Mouse (Mus musculus): Measurements from ENCODE around the gene Zbtb2. TPM values are rescaled to one million over a fixed set of nuclear protein-coding genes. Genes with fewer than 3 reads are reported as not detected.
A peak's percentile ranks its signal among the peaks of the same experiment; 100 is the strongest.

Gene Zbtb2
- total and polyA plus RNA-seq, 2 experiments from 2014 or later: 15.2 to 24.2 TPM

- ATAC-seq (no peak), DNase-seq (no peak)
- no peak for TF ChIP-seq CTCF (IDR thresholded peaks at IDR 0.05; ENCODE audit: low read depth)
- Histone ChIP-seq H3K4me3 (ENCODE audit: low read depth, low read length) (no peak overlapping the region), H3K4me2 (ENCODE audit: low read depth) (peak overlapping the region; percentile 68; the same call in 1 of the 2 replicates), H3K4me1 (ENCODE audit: insufficient read depth) (peaks cover 4% of the 10 kb centered on the region; the same call in 1 of the 2 replicates), H3K27me3 (ENCODE audit: insufficient read depth, low read length) (no peaks in the 10 kb centered on the region), H3K27ac (ENCODE audit: low read depth, low read length) (no peak overlapping the region), H3K9me3 (ENCODE audit: low read length) (no peaks in the 10 kb centered on the region), H3K36me3 (ENCODE audit: insufficient read depth) (peaks cover 11% of the 10 kb centered on the region; the same call in 1 of the 2 replicates), H3K9ac (0 out of 2 replicates have a peak overlapping the region, but pooled peaks have one; percentile 72)
- WGBS: 90% methylated on average over 3 of the region's 3 CpGs
Measured at GRCm38 (mm10) chr10:4430826-4431225, 42.9 kb upstream of the Zbtb2 start.

DNA sequence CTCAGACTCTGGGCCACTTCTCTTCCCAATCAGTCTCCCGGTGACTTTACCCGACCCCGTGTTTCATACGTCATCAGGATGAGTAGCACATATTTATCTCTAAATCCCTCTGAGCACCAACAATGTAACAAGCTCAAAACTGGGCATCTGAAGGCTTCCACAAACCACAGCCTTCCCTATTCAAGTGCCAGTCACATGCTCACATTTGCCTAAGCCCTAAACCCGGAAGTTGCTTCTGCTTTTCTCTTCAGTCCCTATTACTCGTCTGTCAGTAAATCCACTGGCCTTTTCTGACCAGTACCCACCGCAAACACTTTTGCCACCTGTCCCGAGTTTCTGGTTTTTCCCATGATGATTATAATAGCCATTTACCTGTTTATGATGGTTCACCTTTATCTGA lies 42.5 kb upstream of the Zbtb2 start:
- WGBS: 88% methylated on average over 8 of the region's 8 CpGs
- no peak for DNase-seq
- peaks cover 11% of the 10 kb centered on the region; the same call in 1 of the 2 replicates for H3K36me3 ChIP-seq (ENCODE audit: insufficient read depth)
- H3K27me3 ChIP-seq (ENCODE audit: insufficient read depth, low read length): no peaks in the 10 kb centered on the region
- no peak for TF ChIP-seq CTCF (IDR thresholded peaks at IDR 0.05; ENCODE audit: low read depth)
- no peaks in the 10 kb centered on the region for H3K9me3 ChIP-seq (ENCODE audit: low read length)
- ATAC-seq: no peak
- no peak overlapping the region for H3K4me3 ChIP-seq (ENCODE audit: low read depth, low read length)
- peaks cover 4% of the 10 kb centered on the region; the same call in 1 of the 2 replicates for H3K4me1 ChIP-seq (ENCODE audit: insufficient read depth)
- H3K27ac ChIP-seq (ENCODE audit: low read depth, low read length): no peak overlapping the region
- no peak overlapping the region for H3K4me2 ChIP-seq (ENCODE audit: low read depth)
- H3K9ac ChIP-seq: no peak overlapping the region

DNA sequence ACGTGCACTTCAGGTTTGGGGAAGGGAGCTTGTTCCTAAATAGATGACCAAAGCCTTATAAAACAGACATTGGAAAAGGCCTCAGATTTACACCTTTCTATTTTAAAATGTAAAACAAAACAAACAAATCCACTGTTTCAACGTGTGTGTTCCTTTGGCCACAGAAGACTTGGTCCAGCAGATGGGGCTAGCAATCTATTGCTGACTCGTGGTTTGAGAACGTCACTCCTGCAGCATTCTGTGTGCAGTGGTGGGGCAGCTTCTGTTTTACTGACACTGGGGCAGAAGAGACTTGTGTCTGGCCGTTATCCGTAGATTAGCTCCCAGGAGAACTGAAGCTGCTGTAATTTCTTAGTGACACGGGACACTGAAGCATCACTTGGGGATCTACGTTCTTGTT lies 37.3 kb upstream of the Zbtb2 start:
- Histone ChIP-seq H3K4me2 (ENCODE audit: low read depth) (no peak overlapping the region), H3K9ac (no peak overlapping the region), H3K27ac (ENCODE audit: low read depth, low read length) (no peak overlapping the region), H3K36me3 (ENCODE audit: insufficient read depth) (peaks cover 40% of the 10 kb centered on the region), H3K9me3 (ENCODE audit: low read length) (no peaks in the 10 kb centered on the region), H3K4me3 (ENCODE audit: low read depth, low read length) (no peak overlapping the region), H3K4me1 (ENCODE audit: insufficient read depth) (no peaks in the 10 kb centered on the region), H3K27me3 (ENCODE audit: insufficient read depth, low read length) (no peaks in the 10 kb centered on the region)
- peak; percentile 48; the same call in 1 of the 2 replicates for TF ChIP-seq CTCF (IDR thresholded peaks at IDR 0.05; ENCODE audit: low read depth)
- no peak for ATAC-seq
- peak; percentile 32 for DNase-seq
- 85% methylated on average over 8 of the region's 8 CpGs for WGBS

DNA sequence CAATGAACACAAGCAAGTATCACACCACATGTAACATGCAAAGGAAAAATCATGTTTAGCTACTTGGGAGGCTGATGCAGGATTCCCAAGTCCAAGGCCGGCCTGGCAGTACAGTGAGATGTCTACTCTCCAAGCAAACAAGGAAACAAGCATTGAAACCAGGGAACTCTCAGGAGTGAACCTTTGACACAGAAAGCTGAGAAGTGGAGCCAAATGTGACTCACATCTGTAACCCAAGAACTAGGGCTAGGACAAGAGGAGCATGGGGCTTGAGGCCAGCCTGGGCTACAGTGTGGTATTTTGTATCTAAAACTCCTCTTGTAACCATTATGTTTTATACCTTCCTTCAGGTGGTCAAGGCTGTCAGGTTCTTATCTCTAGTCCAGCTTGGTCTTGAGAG lies 19.3 kb upstream of the Zbtb2 start:
- WGBS: 85% methylated on average over 1 of the region's 1 CpGs
- Histone ChIP-seq H3K27ac (ENCODE audit: low read depth, low read length) (no peak overlapping the region), H3K4me3 (ENCODE audit: low read depth, low read length) (no peak overlapping the region), H3K9me3 (ENCODE audit: low read length) (no peaks in the 10 kb centered on the region), H3K4me1 (ENCODE audit: insufficient read depth) (no peaks in the 10 kb centered on the region), H3K9ac (no peak overlapping the region), H3K27me3 (ENCODE audit: insufficient read depth, low read length) (no peaks in the 10 kb centered on the region), H3K36me3 (ENCODE audit: insufficient read depth) (peaks cover 26% of the 10 kb centered on the region), H3K4me2 (ENCODE audit: low read depth) (no peak overlapping the region)
- ATAC-seq (no peak), DNase-seq (no peak)
- TF ChIP-seq CTCF (IDR thresholded peaks at IDR 0.05; ENCODE audit: low read depth): no peak

DNA sequence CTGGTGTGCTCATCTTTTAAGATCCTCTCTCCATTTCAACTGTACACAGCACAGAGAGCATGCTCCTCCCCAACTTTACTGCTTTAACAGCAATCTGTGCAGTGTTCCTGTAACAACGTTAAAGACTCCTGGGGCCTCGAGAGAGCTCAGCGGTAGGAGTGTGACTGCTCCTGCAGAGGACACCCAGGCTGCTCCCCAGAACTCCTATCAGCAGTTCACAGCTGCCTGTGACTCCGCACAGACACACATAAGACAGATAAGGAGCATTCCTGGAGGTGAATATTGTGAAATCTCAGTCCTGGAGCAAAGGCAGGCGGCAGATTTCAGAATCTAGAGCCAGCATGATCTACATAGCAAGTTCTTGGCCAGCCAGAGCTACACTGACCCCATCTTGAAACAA lies 17.6 kb upstream of the Zbtb2 start:
- H3K4me1 ChIP-seq (ENCODE audit: insufficient read depth): no peaks in the 10 kb centered on the region
- no peak for TF ChIP-seq CTCF (IDR thresholded peaks at IDR 0.05; ENCODE audit: low read depth)
- ATAC-seq: no peak; the same call in 1 of the 2 replicates

GRCm38 (mm10) chr10:4404895-4405491 lies 17.1 kb upstream of the Zbtb2 start:
- ATAC-seq (peak; percentile 77), DNase-seq (peak; percentile 88)
- H3K27me3 ChIP-seq (ENCODE audit: insufficient read depth, low read length): no peaks in the 10 kb centered on the region
- no peaks in the 10 kb centered on the region for H3K9me3 ChIP-seq (ENCODE audit: low read length)
- H3K4me3 ChIP-seq (ENCODE audit: low read depth, low read length): no peak overlapping the region
- no peaks in the 10 kb centered on the region for H3K4me1 ChIP-seq (ENCODE audit: insufficient read depth)
- H3K36me3 ChIP-seq (ENCODE audit: insufficient read depth): peaks cover 22% of the 10 kb centered on the region
- H3K4me2 ChIP-seq (ENCODE audit: low read depth): no peak overlapping the region
- TF ChIP-seq CTCF (IDR thresholded peaks at IDR 0.05; ENCODE audit: low read depth): peak; percentile 84
- WGBS: 58% methylated on average over 5 of the region's 5 CpGs
- no peak overlapping the region for H3K27ac ChIP-seq (ENCODE audit: low read depth, low read length)
- no peak overlapping the region for H3K9ac ChIP-seq

More for the DNA sequence above, 17.6 kb upstream of the Zbtb2 start:
- DNase-seq: no peak
- H3K9me3 ChIP-seq (ENCODE audit: low read length): no peaks in the 10 kb centered on the region
- H3K36me3 ChIP-seq (ENCODE audit: insufficient read depth): peaks cover 22% of the 10 kb centered on the region
- H3K9ac ChIP-seq: no peak overlapping the region
- no peaks in the 10 kb centered on the region for H3K27me3 ChIP-seq (ENCODE audit: insufficient read depth, low read length)
- WGBS: 90% methylated on average over 5 of the region's 5 CpGs
- no peak overlapping the region for H3K27ac ChIP-seq (ENCODE audit: low read depth, low read length)
- no peak overlapping the region for H3K4me2 ChIP-seq (ENCODE audit: low read depth)
- no peak overlapping the region for H3K4me3 ChIP-seq (ENCODE audit: low read depth, low read length)

DNA sequence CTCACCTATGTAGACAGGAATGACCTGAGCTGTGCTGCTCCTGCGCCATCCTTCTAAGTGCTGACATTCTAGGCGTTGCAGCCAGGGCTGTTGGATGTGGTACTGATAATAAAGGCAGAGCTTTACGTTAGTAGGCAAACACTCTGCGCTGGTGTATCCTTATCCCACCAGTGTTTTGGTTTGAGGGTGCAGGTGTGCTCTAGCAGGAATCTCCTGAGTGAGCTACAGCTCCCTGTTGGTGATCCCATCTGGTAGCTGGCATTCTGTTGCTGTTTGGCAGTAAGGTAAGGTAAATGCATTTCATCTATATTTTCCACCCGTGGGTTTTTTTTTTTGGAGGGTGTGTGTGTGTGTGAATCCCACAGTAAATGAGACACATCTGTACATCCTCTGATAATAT lies 10.2 kb upstream of the Zbtb2 start:
- Histone ChIP-seq H3K4me2 (ENCODE audit: low read depth) (no peak overlapping the region), H3K27ac (ENCODE audit: low read depth, low read length) (no peak overlapping the region), H3K27me3 (ENCODE audit: insufficient read depth, low read length) (no peaks in the 10 kb centered on the region), H3K9ac (no peak overlapping the region), H3K4me1 (ENCODE audit: insufficient read depth) (no peaks in the 10 kb centered on the region), H3K36me3 (ENCODE audit: insufficient read depth) (0 out of 2 replicates have a peak, but pooled peaks cover 3% of the 10 kb centered on the region), H3K4me3 (ENCODE audit: low read depth, low read length) (no peak overlapping the region), H3K9me3 (ENCODE audit: low read length) (no peaks in the 10 kb centered on the region)
- ATAC-seq (0 out of 2 replicates have a peak, but pooled peaks have one; percentile 5), DNase-seq (no peak)
- 83% methylated on average over 5 of the region's 5 CpGs for WGBS
- TF ChIP-seq CTCF (IDR thresholded peaks at IDR 0.05; ENCODE audit: low read depth): no peak
